Mouse (Mus musculus): ENCODE data around the gene Bub3. TPM values are rescaled to one million over a fixed set of nuclear protein-coding genes. Genes with fewer than 3 reads are reported as not detected.

Bub3 gene
- polyA plus RNA-seq, 1 experiment from 2014 or later: 188 TPM

Other genes starting within 250 kb of the Bub3 start
- 0.26 and 0.53 TPM in 2 replicates for gene Cuzd1, start 237.9 kb upstream of the Bub3 start, polyA plus RNA-seq (2015; fragmentation: Nextera tagmentation; extraction: Ambion mirVana)
- not detected in 2 replicates for gene Fam24b, start 230.7 kb upstream of the Bub3 start, polyA plus RNA-seq (2015; fragmentation: Nextera tagmentation; extraction: Ambion mirVana)
- gene Fam24a, start 226.4 kb upstream of the Bub3 start, polyA plus RNA-seq (2015; fragmentation: Nextera tagmentation; extraction: Ambion mirVana): not detected in 2 replicates
- gene 2310057M21Rik, start 197.5 kb upstream of the Bub3 start, polyA plus RNA-seq (2015; fragmentation: Nextera tagmentation; extraction: Ambion mirVana): 18.4 and 19.2 TPM in 2 replicates
- gene Pstk, start 189.1 kb upstream of the Bub3 start, polyA plus RNA-seq (2015; fragmentation: Nextera tagmentation; extraction: Ambion mirVana): 71.2 and 75.7 TPM in 2 replicates
- gene Ikzf5, start 149.7 kb upstream of the Bub3 start, polyA plus RNA-seq (2015; fragmentation: Nextera tagmentation; extraction: Ambion mirVana): 10.0 and 10.8 TPM in 2 replicates
- 69.0 and 84.8 TPM in 2 replicates for gene Acadsb, start 149.6 kb upstream of the Bub3 start, polyA plus RNA-seq (2015; fragmentation: Nextera tagmentation; extraction: Ambion mirVana)
- 1.3 and 1.9 TPM in 2 replicates for gene Hmx3, start 17.4 kb upstream of the Bub3 start, polyA plus RNA-seq (2015; fragmentation: Nextera tagmentation; extraction: Ambion mirVana)
- 0.97 and 1.1 TPM in 2 replicates for gene Hmx2, start 11.4 kb upstream of the Bub3 start, polyA plus RNA-seq (2015; fragmentation: Nextera tagmentation; extraction: Ambion mirVana)